Mouse (Mus musculus) forelimb bud, embryonic 11.5 days (tissue): Measurements from ENCODE around the gene Ccdc7a.
"Not testable (repeated sequence)": the region's sequence is repeated elsewhere in the genome, so short reads cannot be mapped to it uniquely, and the experiment has no call there.

Source experiments
- DNase-seq: peaks from one replicate; pipeline ENCODE4 v3.0.0-alpha.2; 2012; ENCODE audit warnings: low read depth, low spot score

The Ccdc7a gene

DNA sequence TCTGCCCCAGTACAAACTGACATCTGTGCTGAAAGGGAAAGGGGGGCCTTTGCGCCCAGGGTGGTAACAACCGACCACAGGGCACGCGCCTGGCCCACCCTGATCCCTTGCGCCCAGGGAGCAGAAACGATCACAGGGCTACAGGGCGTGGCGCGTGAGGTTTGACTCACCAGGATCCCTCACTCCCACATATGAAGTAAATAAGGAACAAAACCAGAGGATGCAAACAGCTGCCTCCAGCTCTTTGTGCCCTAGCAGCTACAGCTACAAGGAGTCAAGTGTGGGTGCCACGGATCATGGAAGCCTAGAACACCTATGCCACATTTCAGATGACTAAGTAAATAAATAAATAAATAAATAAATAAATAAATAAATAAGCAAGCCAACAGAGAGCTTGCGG, at the start of gene Ccdc7a:
Gene Ccdc7a (minus strand): TSS at position 101 of the 400 bp plus-strand sequence.
- DNase-seq: not testable (repeated sequence)

DNA sequence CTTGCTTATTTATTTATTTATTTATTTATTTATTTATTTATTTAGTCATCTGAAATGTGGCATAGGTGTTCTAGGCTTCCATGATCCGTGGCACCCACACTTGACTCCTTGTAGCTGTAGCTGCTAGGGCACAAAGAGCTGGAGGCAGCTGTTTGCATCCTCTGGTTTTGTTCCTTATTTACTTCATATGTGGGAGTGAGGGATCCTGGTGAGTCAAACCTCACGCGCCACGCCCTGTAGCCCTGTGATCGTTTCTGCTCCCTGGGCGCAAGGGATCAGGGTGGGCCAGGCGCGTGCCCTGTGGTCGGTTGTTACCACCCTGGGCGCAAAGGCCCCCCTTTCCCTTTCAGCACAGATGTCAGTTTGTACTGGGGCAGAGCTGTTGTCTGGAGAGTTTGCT, 1.5 kb upstream of the Ccdc7a start, which contains the start of gene Ccdc7b:
Gene Ccdc7b (plus strand): TSS at position 301 of the 400 bp plus-strand sequence.
- DNase-seq: not testable (repeated sequence)

- DNase-seq: no peak
Observed at GRCm38 (mm10) chr8:128991389-128991788, 73.9 kb downstream of the Ccdc7a start.

DNA sequence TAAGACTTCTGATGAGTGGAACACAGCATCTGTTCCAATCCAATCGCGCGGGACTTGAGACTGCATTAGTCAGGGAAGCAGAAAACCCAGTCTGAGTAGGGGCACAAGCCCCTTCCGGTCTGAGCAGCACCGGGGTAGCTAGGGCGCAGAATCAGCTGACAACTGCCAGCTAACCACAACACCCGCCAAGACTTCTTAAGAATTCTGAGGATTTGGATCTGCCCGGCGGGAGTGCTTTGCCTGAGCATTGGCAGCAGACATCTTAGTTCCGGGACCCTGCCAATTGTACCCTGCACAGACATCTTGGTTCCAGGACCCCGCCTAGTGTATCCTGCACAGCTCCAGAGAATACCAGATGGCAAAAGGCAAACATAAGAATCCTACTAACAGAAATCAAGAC, 116.4 kb downstream of the Ccdc7a start:
- not testable (repeated sequence) for DNase-seq

DNA sequence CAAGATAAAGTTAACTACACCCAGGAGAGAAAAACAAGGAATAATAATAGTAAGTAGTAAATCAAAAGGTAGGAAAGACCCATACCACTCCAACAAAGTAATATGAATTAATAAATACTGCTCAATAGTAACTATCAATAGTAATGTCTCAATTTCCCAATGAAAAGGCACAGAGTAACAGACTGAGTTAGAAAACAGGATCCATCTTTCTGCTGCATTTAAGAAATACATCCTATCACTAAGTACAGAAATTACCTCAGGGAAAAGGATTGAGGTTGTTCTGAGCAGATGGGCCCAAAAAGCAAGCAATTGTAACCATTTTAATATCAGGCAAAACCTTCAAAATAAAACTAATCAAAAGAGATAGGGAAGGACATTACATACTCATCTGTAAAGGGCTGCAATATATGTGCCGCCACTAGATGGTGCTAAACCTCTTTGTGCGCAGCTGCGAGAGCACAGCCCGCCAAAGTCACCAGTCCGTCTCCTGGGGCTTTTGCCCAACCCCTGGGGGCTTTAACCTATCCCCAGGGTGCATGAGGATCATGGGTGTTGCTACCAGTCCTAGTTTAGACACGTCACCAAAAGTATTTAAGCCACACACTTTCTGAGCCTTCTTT, 124.2 kb downstream of the Ccdc7a start:
- DNase-seq: not testable (repeated sequence)

GRCm38 (mm10) chr8:128933446-128933845, 131.9 kb downstream of the Ccdc7a start:
- no peak for DNase-seq

DNA sequence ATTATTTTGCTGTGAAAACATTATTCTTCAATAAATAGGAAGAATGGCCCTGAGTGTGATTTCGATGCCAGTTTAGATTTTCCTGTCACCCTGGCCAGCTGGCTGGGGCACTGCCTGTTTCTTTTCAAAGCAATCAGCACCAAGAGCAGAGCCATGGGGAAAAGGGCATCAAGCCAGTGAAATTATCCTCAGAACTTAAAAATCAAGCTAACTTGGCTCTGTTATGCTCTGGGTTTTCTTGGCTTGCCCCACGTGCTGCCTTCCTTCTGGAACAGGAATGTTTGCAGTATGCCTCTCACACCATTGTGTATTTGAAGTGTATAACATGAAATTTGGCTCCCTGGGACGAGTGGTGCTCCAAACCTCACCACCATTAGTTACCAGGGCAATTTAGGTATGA, 182.6 kb downstream of the Ccdc7a start:
- no peak for DNase-seq

DNA sequence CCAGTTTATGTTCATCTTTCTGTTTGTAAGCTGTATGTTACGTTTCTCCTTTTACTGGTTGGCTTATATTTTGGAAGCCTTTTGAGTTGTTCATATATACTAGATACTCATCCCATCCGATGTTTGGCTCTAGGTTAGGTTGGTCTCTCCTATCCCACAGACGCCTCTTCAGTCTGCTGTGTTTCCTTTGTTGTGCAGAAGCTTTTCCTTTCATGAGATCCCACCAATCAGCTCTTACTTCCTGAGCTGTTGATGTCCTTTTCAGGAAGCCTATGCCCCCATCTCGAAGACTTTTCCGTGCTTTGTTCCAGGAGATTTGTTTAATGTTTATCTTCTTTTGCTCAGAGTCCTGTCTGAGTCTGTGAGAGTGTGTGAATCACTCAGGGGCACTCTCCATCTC, 221.6 kb downstream of the Ccdc7a start:
- no peak for DNase-seq

DNA sequence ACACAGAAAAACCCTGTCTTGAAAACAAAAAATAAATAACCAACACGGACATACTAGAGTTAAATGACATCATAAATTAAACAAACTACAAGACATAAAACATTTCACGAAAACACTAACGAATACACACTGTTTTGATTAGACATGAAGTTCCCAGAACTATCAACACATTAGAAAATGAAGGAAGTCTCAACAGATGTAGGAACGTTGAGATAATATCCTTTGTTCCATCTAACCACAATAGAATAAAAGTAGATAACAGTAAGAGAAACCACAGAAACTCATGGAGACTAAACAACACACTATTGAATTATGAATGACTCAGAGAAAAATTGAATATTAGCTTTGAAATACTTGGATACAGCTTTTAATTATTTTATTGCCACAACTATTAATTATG, 252.8 kb downstream of the Ccdc7a start:
- no peak for DNase-seq

GRCm38 (mm10) chr8:128798594-128798993, 266.7 kb downstream of the Ccdc7a start, which contains the start of gene Gm3952:
Gm3952 (minus strand) TSS chr8:128798694.
- DNase-seq: no peak

DNA sequence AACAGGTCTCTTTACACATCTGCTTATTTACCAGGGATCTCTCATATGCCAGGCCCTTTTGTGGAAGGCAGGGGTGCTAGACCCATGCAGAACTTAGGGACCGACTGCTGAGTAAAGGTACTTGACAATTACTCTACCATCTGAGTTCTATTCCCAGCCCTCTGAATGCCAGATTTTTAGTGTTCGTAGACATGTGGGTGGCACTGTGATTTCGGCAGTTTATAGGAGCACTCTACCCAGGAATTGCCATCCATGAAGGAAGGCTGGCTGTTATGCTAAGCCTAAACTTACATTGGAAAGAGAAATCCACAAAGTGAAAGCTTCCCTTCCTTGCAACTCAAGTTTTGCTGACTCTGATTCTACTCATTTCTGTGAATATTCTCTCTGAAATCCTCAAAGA, 329.6 kb downstream of the Ccdc7a start:
- DNase-seq: no peak

DNA sequence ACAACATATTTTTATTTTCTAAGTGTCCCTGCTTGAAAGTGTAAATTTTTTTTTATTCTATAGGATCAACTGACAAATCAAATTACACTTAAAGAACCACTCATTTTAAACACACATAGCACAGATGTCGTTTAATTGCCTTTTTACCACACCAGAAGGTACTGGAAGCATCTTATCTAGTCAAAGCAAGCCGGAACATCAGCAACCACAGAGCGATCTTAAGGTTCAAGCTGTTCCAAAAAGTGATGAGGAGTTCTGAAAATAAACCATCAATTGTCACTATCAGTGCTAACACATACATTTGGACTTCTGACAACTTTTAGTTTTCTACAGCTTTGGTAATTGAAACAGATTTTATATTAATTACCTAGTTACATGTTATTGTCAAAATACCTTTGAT, 331.2 kb downstream of the Ccdc7a start:
- no peak for DNase-seq

DNA sequence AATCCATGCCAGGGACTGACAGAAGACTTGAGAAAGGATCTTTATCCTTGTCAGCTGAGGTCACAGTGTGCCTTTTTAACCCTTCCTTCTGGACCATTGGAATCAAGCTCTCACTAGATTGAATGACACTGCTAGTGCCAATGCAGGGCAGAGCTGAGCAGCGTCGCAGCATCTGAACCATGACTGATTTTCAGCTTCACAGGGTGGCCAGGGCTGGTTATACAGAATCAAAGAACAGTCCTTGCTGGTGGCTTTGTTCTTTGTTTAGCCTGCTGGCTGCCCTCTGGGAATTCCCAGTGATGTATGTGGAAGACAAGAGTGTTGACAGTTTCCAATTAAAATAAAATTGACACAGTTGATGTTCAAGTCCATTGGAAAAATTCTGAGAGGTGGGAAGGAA, 333.1 kb downstream of the Ccdc7a start:
- no peak for DNase-seq

- no peak for DNase-seq
Observed at GRCm38 (mm10) chr8:128727213-128727612, 338.1 kb downstream of the Ccdc7a start.

DNA sequence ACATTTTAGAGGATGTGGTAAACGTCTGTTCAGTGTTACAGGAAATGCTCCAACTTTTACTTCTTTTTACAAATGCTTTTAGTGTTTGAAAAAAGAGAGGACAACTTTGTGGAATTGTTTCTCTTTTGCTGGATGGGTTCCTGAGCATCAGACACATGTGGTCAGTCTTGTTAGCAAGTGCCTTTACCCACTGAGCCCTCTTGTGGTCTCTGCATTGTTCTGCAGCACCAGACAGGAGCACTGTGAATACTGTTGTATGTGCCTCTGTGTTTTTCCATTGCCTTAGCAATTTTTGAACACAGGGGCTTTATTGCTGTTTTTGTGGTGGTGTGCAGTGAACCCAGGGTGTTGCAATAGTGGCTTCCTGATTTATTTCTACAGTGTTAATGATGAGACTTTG, 340.5 kb downstream of the Ccdc7a start:
- DNase-seq: peak; percentile 30

GRCm38 (mm10) chr8:128716184-128716583, 349.1 kb downstream of the Ccdc7a start:
- no peak for DNase-seq

DNA sequence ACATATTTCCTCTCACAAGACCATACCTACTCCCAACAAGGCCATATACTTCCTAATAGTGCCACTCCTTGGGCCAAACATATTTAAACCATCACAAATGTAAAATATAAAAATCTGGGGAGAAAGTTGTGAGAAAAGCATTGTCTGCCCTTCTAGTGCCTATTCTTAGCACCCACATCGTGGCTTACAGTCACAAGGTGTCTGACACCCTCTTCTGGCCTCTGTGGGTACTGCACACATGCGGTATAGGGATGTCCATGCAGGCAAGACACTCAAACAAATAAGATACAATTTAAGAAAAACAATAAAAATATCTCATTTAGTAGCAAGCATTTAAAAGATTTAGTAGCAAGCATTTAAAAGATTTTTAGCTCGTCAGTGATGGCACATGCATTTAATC, 356.1 kb downstream of the Ccdc7a start:
- peak; percentile 64 for DNase-seq

DNA sequence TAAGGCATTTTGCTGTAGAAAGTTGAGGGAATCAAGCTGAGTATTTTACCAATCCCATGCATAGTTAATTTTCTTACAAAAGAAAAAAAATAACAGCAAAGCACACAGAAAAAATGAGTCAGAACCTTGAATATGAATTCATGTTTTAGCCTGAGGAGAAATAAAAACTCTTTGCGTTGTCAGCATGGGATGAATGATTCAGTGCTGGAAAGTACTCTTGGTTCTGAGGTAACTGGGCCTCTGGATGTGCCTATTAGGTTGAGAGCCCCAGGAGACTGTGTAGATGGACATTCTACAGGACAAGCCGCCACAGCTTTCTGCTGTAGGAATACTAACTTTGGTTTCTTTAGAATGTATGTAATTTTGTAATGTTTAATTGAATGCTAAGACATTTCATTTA, 360.5 kb downstream of the Ccdc7a start:
- DNase-seq: no peak

GRCm38 (mm10) chr8:128704376-128704775, 360.9 kb downstream of the Ccdc7a start:
- DNase-seq: no peak

DNA sequence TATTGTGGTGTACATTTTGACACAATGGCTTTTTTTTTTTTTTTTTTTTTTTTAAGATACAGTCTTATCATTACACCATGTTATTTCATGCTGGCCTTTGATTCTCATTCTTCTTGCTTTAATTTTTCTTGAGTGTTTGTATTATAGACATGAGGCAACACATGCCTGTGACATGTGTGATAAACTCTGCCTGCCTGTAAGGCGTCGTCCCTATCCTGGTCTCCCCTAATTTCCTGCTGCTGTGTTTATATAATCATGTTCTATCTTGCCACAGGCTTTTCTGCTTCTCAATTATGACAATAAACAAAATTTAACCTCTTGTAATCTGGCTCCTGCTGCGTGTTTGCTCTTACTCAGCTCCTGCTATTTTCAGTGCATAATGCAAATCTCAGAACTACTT, 367.4 kb downstream of the Ccdc7a start:
- no peak for DNase-seq

- DNase-seq: no peak
Observed at GRCm38 (mm10) chr8:128696701-128697397, 368.5 kb downstream of the Ccdc7a start.

GRCm38 (mm10) chr8:128690056-128690455, 375.3 kb downstream of the Ccdc7a start:
- no peak for DNase-seq

DNA sequence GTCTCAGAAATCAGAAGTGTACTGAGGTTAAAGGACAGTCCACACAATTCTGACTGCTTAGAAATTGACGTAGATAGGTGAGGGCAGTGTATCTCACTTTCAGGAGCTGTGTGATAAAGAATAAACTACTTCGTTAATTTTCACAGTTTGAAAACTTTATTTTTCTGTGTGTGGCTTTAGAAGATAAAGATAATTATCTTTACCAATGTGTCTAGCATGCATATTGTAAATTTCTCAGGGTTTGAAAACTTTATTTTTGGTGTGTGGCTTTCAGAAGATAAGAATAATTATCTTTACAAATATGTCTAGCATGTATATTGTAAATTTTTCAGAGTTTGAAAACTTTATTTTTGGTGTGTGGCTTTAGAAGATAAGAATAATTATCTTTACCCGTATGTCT, 376.6 kb downstream of the Ccdc7a start:
- no peak for DNase-seq
